Comparison of ENCODE assay signal across 10 mouse cellular contexts in the genomic region with DNA sequence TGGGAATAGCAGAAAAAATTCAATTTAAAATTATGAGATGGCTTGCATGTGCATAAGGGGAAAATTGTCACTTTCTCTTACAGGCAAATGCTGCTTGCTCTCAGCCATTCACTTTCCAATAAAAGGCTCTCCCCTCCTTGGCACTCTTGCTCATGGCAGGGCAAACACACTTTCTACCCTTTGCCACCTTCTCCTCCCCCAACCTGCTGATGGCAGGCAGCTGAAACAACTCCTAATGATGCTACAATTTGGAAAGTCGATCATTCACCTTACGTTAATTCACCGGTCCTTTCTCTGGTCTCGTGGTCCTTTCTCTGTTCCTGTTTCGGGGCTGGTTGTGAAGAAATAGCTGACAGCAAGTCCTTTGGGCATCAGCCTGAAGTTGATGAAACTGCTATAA.
DNase-seq lines count a peak whose midpoint lies in the region; ATAC-seq and TF ChIP-seq lines count a peak whose summit lies in the region.
"Had no signal": no experiment of that assay in that cellular context is flagged by ENCODE, and none has a peak within 500 bp of the region (broad histone marks: within the 10 kb centered on the region; RNA-seq: fewer than 3 reads in every experiment).

No protein-coding gene starts in this region.

- no peaks in the 10 kb centered on the region for H3K36me3 ChIP-seq in heart, embryonic 11.5 days (ENCODE audit: control insufficient read depth, insufficient read depth, low read length)
- no peaks in the 10 kb centered on the region for H3K36me3 ChIP-seq in neural tube, embryonic 11.5 days (ENCODE audit: control insufficient read depth, insufficient read depth, low read length)
- no peaks in the 10 kb centered on the region for H3K36me3 ChIP-seq in limb, embryonic 14.5 days (ENCODE audit: control insufficient read depth, insufficient read depth, low read length)
- no peaks in the 10 kb centered on the region for H3K36me3 ChIP-seq in stomach, embryonic 16.5 days (ENCODE audit: control insufficient read depth, insufficient read depth, low read length)

- intact Hi-C loops in heart, postnatal 14 days (cut with DNase I): no loop called here

- no peak for ATAC-seq in heart, embryonic 11.5 days (replicated peaks; ENCODE audit: insufficient number of reproducible peaks, low FRiP score, low TSS enrichment)
- ATAC-seq in neural tube, embryonic 11.5 days (ENCODE audit: insufficient read depth, low FRiP score, low TSS enrichment): no peak
- no peak for ATAC-seq in limb, embryonic 14.5 days (ENCODE audit: low FRiP score, low read depth)
- no peak for ATAC-seq in stomach, embryonic 16.5 days (ENCODE audit: insufficient read depth, low FRiP score)

- WGBS in heart, embryonic 11.5 days (ENCODE audit: insufficient replicate concordance): 75% methylated on average over 5 of the region's 5 CpGs
- WGBS in neural tube, embryonic 11.5 days: 66% methylated on average over 5 of the region's 5 CpGs
- 75% methylated on average over 5 of the region's 5 CpGs for WGBS in limb, embryonic 14.5 days
- 72% methylated on average over 5 of the region's 5 CpGs for WGBS in stomach, embryonic 16.5 days

- no peak for TF ChIP-seq POLR2A in limb, embryonic 14.5 days (IDR thresholded peaks at IDR 0.05; ENCODE audit: borderline replicate concordance, extremely low read depth, insufficient read depth, insufficient read length)

- no peak overlapping the region for H3K9ac ChIP-seq in heart, embryonic 11.5 days (ENCODE audit: low read depth, low read length)
- no peak overlapping the region for H3K9ac ChIP-seq in neural tube, embryonic 11.5 days (ENCODE audit: low read length)
- no peak overlapping the region; the same call in 1 of the 2 replicates for H3K9ac ChIP-seq in limb, embryonic 14.5 days (ENCODE audit: low read depth, low read length, severe bottlenecking)
- no peak overlapping the region for H3K9ac ChIP-seq in stomach, embryonic 16.5 days (ENCODE audit: low read length)

- no peak overlapping the region for H3K27ac ChIP-seq in heart, embryonic 11.5 days (ENCODE audit: low read depth, low read length)
- H3K27ac ChIP-seq in neural tube, embryonic 11.5 days (ENCODE audit: low read depth, low read length): no peak overlapping the region
- no peak overlapping the region for H3K27ac ChIP-seq in limb, embryonic 14.5 days (replicated peaks; ENCODE audit: low read depth, low read length)
- H3K27ac ChIP-seq in stomach, embryonic 16.5 days (ENCODE audit: low read length): no peak overlapping the region

- no peaks in the 10 kb centered on the region; the same call in 1 of the 2 replicates for H3K4me1 ChIP-seq in heart, embryonic 11.5 days (ENCODE audit: control insufficient read depth, insufficient read depth, low read length)
- no peaks in the 10 kb centered on the region; the same call in 1 of the 2 replicates for H3K4me1 ChIP-seq in neural tube, embryonic 11.5 days (ENCODE audit: control insufficient read depth, insufficient read depth, low read length)
- 0 out of 2 replicates have a peak, but pooled peaks cover 7% of the 10 kb centered on the region for H3K4me1 ChIP-seq in limb, embryonic 14.5 days (ENCODE audit: control insufficient read depth, insufficient read depth, low read length)
- H3K4me1 ChIP-seq in stomach, embryonic 16.5 days (ENCODE audit: control insufficient read depth, insufficient read depth, low read length): peaks cover 10% of the 10 kb centered on the region; the same call in 1 of the 2 replicates

- peaks cover 5% of the 10 kb centered on the region for H3K27me3 ChIP-seq in heart, embryonic 11.5 days (ENCODE audit: control insufficient read depth, insufficient read depth, low read length)
- H3K27me3 ChIP-seq in neural tube, embryonic 11.5 days (ENCODE audit: control insufficient read depth, insufficient read depth, low read length): peaks cover 3% of the 10 kb centered on the region; the same call in 1 of the 2 replicates
- H3K27me3 ChIP-seq in limb, embryonic 14.5 days (ENCODE audit: control insufficient read depth, insufficient read depth, low read length): peaks cover 8% of the 10 kb centered on the region; the same call in 1 of the 2 replicates
- H3K27me3 ChIP-seq in stomach, embryonic 16.5 days (ENCODE audit: control insufficient read depth, insufficient read depth, low read length): 0 out of 2 replicates have a peak, but pooled peaks cover 3% of the 10 kb centered on the region

- no peaks in the 10 kb centered on the region for H3K9me3 ChIP-seq in heart, embryonic 11.5 days (replicated peaks; ENCODE audit: control insufficient read depth, low read length)
- H3K9me3 ChIP-seq in neural tube, embryonic 11.5 days (ENCODE audit: control insufficient read depth, low read length): no peaks in the 10 kb centered on the region
- H3K9me3 ChIP-seq in limb, embryonic 14.5 days (ENCODE audit: control insufficient read depth, low read length): 0 out of 2 replicates have a peak, but pooled peaks cover 2% of the 10 kb centered on the region
- no peaks in the 10 kb centered on the region for H3K9me3 ChIP-seq in stomach, embryonic 16.5 days (replicated peaks; ENCODE audit: control insufficient read depth, low read length)

- peak overlapping the region; percentile 91 for H3K4me2 ChIP-seq in heart, embryonic 11.5 days
- H3K4me2 ChIP-seq in neural tube, embryonic 11.5 days (ENCODE audit: low read depth): peak overlapping the region; percentile 75; the same call in 1 of the 2 replicates
- peak overlapping the region; percentile 73; the same call in 1 of the 2 replicates for H3K4me2 ChIP-seq in limb, embryonic 14.5 days (replicated peaks; ENCODE audit: low read depth, low read length, severe bottlenecking)
- peak overlapping the region; percentile 75; the same call in 1 of the 2 replicates for H3K4me2 ChIP-seq in stomach, embryonic 16.5 days (ENCODE audit: low read depth, low read length)

- DNase-seq in heart, postnatal 14 days: no peak
- no peak for DNase-seq in neural tube, embryonic 11.5 days (ENCODE audit: low spot score)
- DNase-seq in neural tube, embryonic 10.5 days (ENCODE audit: extremely low spot score, low spot score): no peak
- no peak for DNase-seq in limb, embryonic 14.5 days (ENCODE audit: low spot score)
- no peak for DNase-seq in right cerebral cortex, adult 18-20 months
- no peak for DNase-seq in adrenal gland, postnatal 36 days
- DNase-seq: lung, postnatal 14 days; thymus, adult 18-20 months had no signal

- no peak overlapping the region; the same call in 1 of the 2 replicates for H3K4me3 ChIP-seq in heart, embryonic 11.5 days (ENCODE audit: low read depth, low read length)
- peak overlapping the region; percentile 45 for H3K4me3 ChIP-seq in neural tube, embryonic 11.5 days (ENCODE audit: low read depth, low read length)
- H3K4me3 ChIP-seq in limb, embryonic 14.5 days (replicated peaks; ENCODE audit: low read length): peak overlapping the region; percentile 41
- H3K4me3 ChIP-seq in stomach, embryonic 16.5 days (replicated peaks; ENCODE audit: low read length): no peak overlapping the region; the same call in 1 of the 2 replicates

Comparison
In these comparisons a context has a peak if more than half of its experiments do, and no peak if none do; other contexts are left out.
1. H3K4me3 ChIP-seq: peak in neural tube, embryonic 11.5 days (single experiment) and limb, embryonic 14.5 days (single experiment); none in heart, embryonic 11.5 days (single experiment) and stomach, embryonic 16.5 days (single experiment).
2. Peak in every context shown above with its lines, with median percentiles within 50 percentile points of each other: H3K4me2 ChIP-seq.